8 mouse cellular contexts compared by ENCODE assay signal in the genomic region with DNA sequence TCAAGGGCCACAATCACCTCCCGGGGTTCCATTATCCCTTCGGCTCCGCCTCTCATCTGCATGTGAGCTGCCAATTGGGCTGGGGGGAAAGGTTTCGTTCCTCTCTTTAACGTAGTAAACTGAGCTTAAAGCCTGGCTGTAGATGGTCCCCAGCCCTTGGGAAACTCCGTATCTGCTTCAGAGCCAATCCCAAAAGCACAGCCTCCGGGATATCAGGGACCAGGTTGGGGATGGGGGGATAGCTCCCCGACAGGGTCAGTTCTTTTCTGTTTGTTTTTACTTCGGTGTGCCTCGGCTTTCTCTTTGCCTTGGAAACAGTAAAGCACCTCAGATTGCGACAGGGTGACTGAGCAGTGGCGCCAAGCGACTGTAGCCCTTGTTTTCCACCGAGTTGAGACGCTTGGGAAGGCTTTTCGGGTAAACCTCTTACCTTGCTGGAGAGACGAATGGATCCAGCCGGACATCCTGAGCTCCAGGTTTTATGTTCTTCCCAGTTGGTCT.
A peak's percentile ranks its signal among the peaks of the same experiment; 100 is the strongest.
DNase-seq lines count a peak whose midpoint lies in the region; ATAC-seq lines count a peak whose summit lies in the region.

No protein-coding gene starts in this region.

- peak; percentile 77 for DNase-seq in heart, embryonic 10.5 days (ENCODE audit: low spot score)
- no peak for DNase-seq in heart, adult 18-20 months
- DNase-seq in adrenal gland, adult 2 months = peak; percentile 42
- DNase-seq in forelimb bud, embryonic 11.5 days (ENCODE audit: low read depth, low spot score) = peak; percentile 28
- DNase-seq in midbrain, embryonic 10.5 days (ENCODE audit: low spot score) = peak; percentile 30
- DNase-seq in right cerebral cortex, postnatal 36 days (ENCODE audit: low spot score in 2 of 2) = no peak
- DNase-seq in spleen, postnatal 4 days (ENCODE audit: low spot score in 2 of 2) = no peak

- H3K4me3 ChIP-seq in heart, embryonic 10.5 days = peak overlapping the region; percentile 58
- peak overlapping the region; percentile 50 for H3K4me3 ChIP-seq in midbrain, embryonic 10.5 days

- H3K9me3 ChIP-seq in heart, embryonic 10.5 days = no peaks in the 10 kb centered on the region
- H3K9me3 ChIP-seq in midbrain, embryonic 10.5 days (replicated peaks) = no peaks in the 10 kb centered on the region

- H3K27ac ChIP-seq in heart, embryonic 10.5 days = peak overlapping the region; percentile 53
- no peak overlapping the region; the same call in 1 of the 2 replicates for H3K27ac ChIP-seq in midbrain, embryonic 10.5 days (replicated peaks)

- ATAC-seq in inflammation-experienced regulatory T-cells, adult 6 months = no peak

- H3K36me3 ChIP-seq in heart, embryonic 10.5 days = no peaks in the 10 kb centered on the region
- H3K36me3 ChIP-seq in midbrain, embryonic 10.5 days = no peaks in the 10 kb centered on the region

- peaks cover 26% of the 10 kb centered on the region for H3K27me3 ChIP-seq in heart, embryonic 10.5 days (ENCODE audit: insufficient read depth, poor library complexity, severe bottlenecking)
- H3K27me3 ChIP-seq in midbrain, embryonic 10.5 days (ENCODE audit: low read depth, poor library complexity, severe bottlenecking) = peaks cover 48% of the 10 kb centered on the region

- peaks cover 18% of the 10 kb centered on the region for H3K4me1 ChIP-seq in heart, embryonic 10.5 days
- peaks cover 27% of the 10 kb centered on the region for H3K4me1 ChIP-seq in midbrain, embryonic 10.5 days

- WGBS in heart, embryonic 10.5 days = 2% methylated on average over 18 of the region's 18 CpGs
- under 1% methylated on average over 18 of the region's 18 CpGs for WGBS in midbrain, embryonic 10.5 days

Comparison
In these comparisons a context has a peak if more than half of its experiments do, and no peak if none do; other contexts are left out.
1. DNase-seq: peak in heart, embryonic 10.5 days (single experiment), adrenal gland, adult 2 months (single experiment), forelimb bud, embryonic 11.5 days (single experiment) and midbrain, embryonic 10.5 days (single experiment); none in heart, adult 18-20 months (0 of 2), right cerebral cortex, postnatal 36 days (0 of 2) and spleen, postnatal 4 days (0 of 2).